Mouse (Mus musculus): Measurements from ENCODE around the gene Gm49721.
"Not testable (repeated sequence)": the region's sequence is repeated elsewhere in the genome, so short reads cannot be mapped to it uniquely, and the experiment has no call there.

Gene Gm49721

DNA sequence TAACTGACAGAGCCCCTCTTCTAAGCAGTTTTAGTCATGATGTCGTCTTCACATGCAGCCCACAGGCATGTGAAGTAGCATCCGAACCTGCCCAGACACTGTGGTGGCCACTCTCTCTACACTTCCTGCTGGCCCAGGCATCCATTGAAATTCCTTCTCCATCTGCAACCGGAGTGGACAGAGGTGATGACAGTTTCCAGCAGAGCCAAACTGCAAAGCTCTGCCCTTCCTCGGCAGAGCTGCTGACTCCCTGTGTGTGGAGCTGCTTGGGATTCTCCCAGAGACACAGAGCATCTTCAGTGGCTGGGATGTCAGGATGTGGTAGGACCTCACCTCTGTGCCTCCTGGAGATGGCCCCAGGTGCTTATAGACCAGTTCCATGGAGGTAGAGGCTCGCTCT, 105.8 kb downstream of the Gm49721 start:
- CTCF ChIA-PET = not testable (repeated sequence)

GRCm38 (mm10) chr17:7085469-7086168, 106.9 kb downstream of the Gm49721 start:
- CTCF ChIA-PET = not testable (repeated sequence)

DNA sequence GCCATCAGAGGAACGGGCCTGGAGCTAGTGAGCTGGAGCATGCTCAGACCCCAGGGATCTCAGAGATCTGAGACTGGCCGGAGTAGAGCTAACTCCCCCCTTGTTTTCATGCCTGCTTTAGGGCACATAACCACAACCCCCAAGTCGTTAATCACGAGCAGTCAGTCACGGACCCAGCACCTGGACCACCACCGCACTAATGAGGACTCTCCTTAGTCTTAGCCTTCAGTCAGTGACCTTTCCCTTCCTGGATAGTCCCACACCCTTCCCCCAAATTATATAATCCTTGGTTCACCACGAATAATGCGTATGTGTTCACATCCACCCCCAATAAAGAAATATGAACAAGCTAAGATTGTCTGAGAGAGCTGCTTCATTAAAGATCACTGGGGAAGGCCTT, 108.1 kb downstream of the Gm49721 start:
- CTCF ChIA-PET = not testable (repeated sequence)

Data from spleen, embryonic (tissue).